Mouse (Mus musculus): ENCODE data around the gene 1700001C19Rik. TPM values are rescaled to one million over a fixed set of nuclear protein-coding genes. Genes with fewer than 3 reads are reported as not detected.

Gene 1700001C19Rik
- polyA plus RNA-seq, 1 experiment = not detected

GRCm38 (mm10) chr17:47439396-47440028 lies 2.3 kb upstream of the 1700001C19Rik start:
- Histone ChIP-seq H3ac (ENCODE audit: control insufficient read depth, insufficient read length, low read depth) (no peak overlapping the region), H3K36me3 (ENCODE audit: control insufficient read depth, insufficient read depth) (no peaks in the 10 kb centered on the region), H3K4me3 (ENCODE audit: insufficient read depth, poor library complexity, severe bottlenecking) (no peak overlapping the region), H3K79me2 (ENCODE audit: control insufficient read depth, insufficient read depth) (no peaks in the 10 kb centered on the region), H3K27me3 (ENCODE audit: control insufficient read depth, insufficient read depth, insufficient read length) (peaks cover 28% of the 10 kb centered on the region), H3K79me3 (ENCODE audit: low read depth) (no peaks in the 10 kb centered on the region)
- TF ChIP-seq CTCF (IDR thresholded peaks at IDR 0.05; ENCODE audit: control insufficient read depth, insufficient read depth, insufficient read length) (no peak), MYOD1 (IDR thresholded peaks at IDR 0.05; ENCODE audit: control insufficient read depth, insufficient read length, low read depth) (no peak), FOSL1 (IDR thresholded peaks at IDR 0.05; ENCODE audit: insufficient read depth, low read length, poor library complexity, severe bottlenecking) (no peak), MAX (IDR thresholded peaks at IDR 0.05) (no peak), CEBPB (IDR thresholded peaks at IDR 0.05; ENCODE audit: low read depth) (no peak), MYOG (IDR thresholded peaks at IDR 0.05; ENCODE audit: control insufficient read depth, extremely low read depth, insufficient read length) (no peak), USF1 (IDR thresholded peaks at IDR 0.05; ENCODE audit: low read depth) (no peak)

GRCm38 (mm10) chr17:47438611-47439010 lies 1.4 kb upstream of the 1700001C19Rik start:
- H3K36me3 ChIP-seq (ENCODE audit: control insufficient read depth, insufficient read depth) = no peaks in the 10 kb centered on the region
- no peak overlapping the region for H3K4me3 ChIP-seq (ENCODE audit: insufficient read depth, poor library complexity, severe bottlenecking)
- no peak overlapping the region for H3ac ChIP-seq (ENCODE audit: control insufficient read depth, insufficient read length, low read depth)
- peaks cover 23% of the 10 kb centered on the region for H3K27me3 ChIP-seq (ENCODE audit: control insufficient read depth, insufficient read depth, insufficient read length)
- TF ChIP-seq CTCF (IDR thresholded peaks at IDR 0.05; ENCODE audit: control insufficient read depth, insufficient read depth, insufficient read length) (no peak), MAX (IDR thresholded peaks at IDR 0.05) (no peak), MYOG (IDR thresholded peaks at IDR 0.05; ENCODE audit: control insufficient read depth, extremely low read depth, insufficient read length) (no peak), FOSL1 (IDR thresholded peaks at IDR 0.05; ENCODE audit: insufficient read depth, low read length, poor library complexity, severe bottlenecking) (no peak), CEBPB (IDR thresholded peaks at IDR 0.05; ENCODE audit: low read depth) (no peak), USF1 (IDR thresholded peaks at IDR 0.05; ENCODE audit: low read depth) (no peak)
- no peaks in the 10 kb centered on the region for H3K79me3 ChIP-seq (ENCODE audit: low read depth)
- no peaks in the 10 kb centered on the region for H3K79me2 ChIP-seq (ENCODE audit: control insufficient read depth, insufficient read depth)

- Histone ChIP-seq H3K27me3 (ENCODE audit: control insufficient read depth, insufficient read depth, insufficient read length) (peaks cover 25% of the 10 kb centered on the region), H3K4me3 (ENCODE audit: insufficient read depth, poor library complexity, severe bottlenecking) (peak within 1 kb of the TSS; percentile 11), H3K79me2 (ENCODE audit: control insufficient read depth, insufficient read depth) (no peaks in the 10 kb centered on the region), H3ac (ENCODE audit: control insufficient read depth, insufficient read length, low read depth) (peak within 1 kb of the TSS; percentile 2), H3K36me3 (ENCODE audit: control insufficient read depth, insufficient read depth) (no peaks in the 10 kb centered on the region), H3K79me3 (ENCODE audit: low read depth) (no peaks in the 10 kb centered on the region)
- TF ChIP-seq CTCF (IDR thresholded peaks at IDR 0.05; ENCODE audit: control insufficient read depth, insufficient read depth, insufficient read length) (no peak), MAX (IDR thresholded peaks at IDR 0.05) (no peak), USF1 (IDR thresholded peaks at IDR 0.05; ENCODE audit: low read depth) (no peak), FOSL1 (IDR thresholded peaks at IDR 0.05; ENCODE audit: insufficient read depth, low read length, poor library complexity, severe bottlenecking) (no peak), MYOG (IDR thresholded peaks at IDR 0.05; ENCODE audit: control insufficient read depth, extremely low read depth, insufficient read length) (no peak), MYOD1 (IDR thresholded peaks at IDR 0.05; ENCODE audit: control insufficient read depth, insufficient read length, low read depth) (no peak), CEBPB (IDR thresholded peaks at IDR 0.05; ENCODE audit: low read depth) (no peak)
Observed at GRCm38 (mm10) chr17:47436156-47436906, 845 bp downstream of the 1700001C19Rik start, which contains the start of gene AI661453. Gene AI661453, plus strand, starts transcription at chr17:47436615.

DNA sequence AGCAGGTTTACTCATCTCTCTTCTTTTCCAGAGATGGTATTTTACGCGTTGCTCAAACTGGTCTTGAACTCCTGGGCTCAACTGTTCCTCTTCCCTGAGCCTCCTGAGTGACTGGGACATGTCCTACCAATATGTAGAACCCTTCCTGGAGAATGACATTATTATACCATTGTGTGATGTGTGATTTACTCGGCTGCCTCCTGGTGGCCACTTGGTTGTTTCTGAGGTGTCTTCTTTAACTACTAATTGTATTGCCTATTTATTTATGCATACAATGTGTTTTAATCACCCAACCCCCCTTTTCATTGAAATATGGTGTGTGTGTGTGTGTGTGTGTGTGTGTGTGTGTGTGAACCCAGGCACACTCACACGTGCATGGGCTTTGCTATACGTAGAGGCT lies 6.4 kb downstream of the 1700001C19Rik start:
- Histone ChIP-seq H3K4me3 (ENCODE audit: insufficient read depth, poor library complexity, severe bottlenecking) (no peak overlapping the region), H3ac (ENCODE audit: control insufficient read depth, insufficient read length, low read depth) (no peak overlapping the region), H3K27me3 (ENCODE audit: control insufficient read depth, insufficient read depth, insufficient read length) (peaks cover 13% of the 10 kb centered on the region), H3K79me3 (ENCODE audit: low read depth) (no peaks in the 10 kb centered on the region), H3K36me3 (ENCODE audit: control insufficient read depth, insufficient read depth) (no peaks in the 10 kb centered on the region), H3K79me2 (ENCODE audit: control insufficient read depth, insufficient read depth) (no peaks in the 10 kb centered on the region)
- TF ChIP-seq MYOD1 (IDR thresholded peaks at IDR 0.05; ENCODE audit: control insufficient read depth, insufficient read length, low read depth) (no peak), CTCF (IDR thresholded peaks at IDR 0.05; ENCODE audit: control insufficient read depth, insufficient read depth, insufficient read length) (no peak), MAX (IDR thresholded peaks at IDR 0.05) (no peak), CEBPB (IDR thresholded peaks at IDR 0.05; ENCODE audit: low read depth) (no peak), USF1 (IDR thresholded peaks at IDR 0.05; ENCODE audit: low read depth) (no peak), MYOG (IDR thresholded peaks at IDR 0.05; ENCODE audit: control insufficient read depth, extremely low read depth, insufficient read length) (no peak), FOSL1 (IDR thresholded peaks at IDR 0.05; ENCODE audit: insufficient read depth, low read length, poor library complexity, severe bottlenecking) (no peak)

GRCm38 (mm10) chr17:47428831-47429304 lies 8.3 kb downstream of the 1700001C19Rik start:
- peaks cover 13% of the 10 kb centered on the region for H3K27me3 ChIP-seq (ENCODE audit: control insufficient read depth, insufficient read depth, insufficient read length)
- no peaks in the 10 kb centered on the region for H3K36me3 ChIP-seq (ENCODE audit: control insufficient read depth, insufficient read depth)
- TF ChIP-seq CTCF (IDR thresholded peaks at IDR 0.05; ENCODE audit: control insufficient read depth, insufficient read depth, insufficient read length) (no peak), MYOD1 (IDR thresholded peaks at IDR 0.05; ENCODE audit: control insufficient read depth, insufficient read length, low read depth) (peak; percentile 71), MAX (IDR thresholded peaks at IDR 0.05) (no peak)
- no peak overlapping the region for H3ac ChIP-seq (ENCODE audit: control insufficient read depth, insufficient read length, low read depth)
- H3K79me3 ChIP-seq (ENCODE audit: low read depth) = no peaks in the 10 kb centered on the region
- H3K4me3 ChIP-seq (ENCODE audit: insufficient read depth, poor library complexity, severe bottlenecking) = no peak overlapping the region
- H3K79me2 ChIP-seq (ENCODE audit: control insufficient read depth, insufficient read depth) = no peaks in the 10 kb centered on the region
